Mouse (Mus musculus): ENCODE results near the gene Sfr1. TPM values are rescaled to one million over a fixed set of nuclear protein-coding genes. Genes with fewer than 3 reads are reported as not detected.

Sfr1 gene
- total RNA-seq, 4 experiments from 2014 or later: 88.3 to 92.5 (median 89.9) TPM

DNA sequence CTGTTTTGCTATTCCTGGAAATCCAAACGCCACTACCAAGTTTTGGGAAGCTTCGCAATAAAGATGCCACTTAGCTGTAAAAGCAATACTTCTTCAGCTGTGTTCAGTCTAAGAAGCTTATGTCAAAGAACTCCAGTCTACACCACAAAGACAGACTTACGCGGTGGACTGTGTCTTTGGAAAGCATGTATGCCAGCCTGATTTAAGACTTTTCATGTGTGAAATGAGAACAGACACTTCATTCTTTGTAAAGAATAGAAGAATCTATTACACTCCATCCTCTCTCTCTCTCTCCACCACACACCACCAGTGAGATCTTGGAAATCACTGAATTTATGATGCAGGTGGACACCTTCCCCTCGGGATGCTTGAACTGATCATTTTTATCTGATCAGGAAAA is 18.9 kb downstream of the Sfr1 start:
- no peak for DNase-seq (ENCODE audit: low spot score in 2 of 2)

GRCm38 (mm10) chr19:47752456-47752855 is 21.0 kb downstream of the Sfr1 start:
- no peak for DNase-seq (ENCODE audit: low spot score in 2 of 2)

GRCm38 (mm10) chr19:47753921-47754320 is 22.4 kb downstream of the Sfr1 start:
- DNase-seq (ENCODE audit: low spot score in 2 of 2): no peak

- no peak for DNase-seq (ENCODE audit: low spot score in 2 of 2)
Measured at GRCm38 (mm10) chr19:47754931-47755330, 23.4 kb downstream of the Sfr1 start.

- DNase-seq (ENCODE audit: low spot score in 2 of 2): no peak
Measured at GRCm38 (mm10) chr19:47755625-47756024, 24.1 kb downstream of the Sfr1 start.

DNA sequence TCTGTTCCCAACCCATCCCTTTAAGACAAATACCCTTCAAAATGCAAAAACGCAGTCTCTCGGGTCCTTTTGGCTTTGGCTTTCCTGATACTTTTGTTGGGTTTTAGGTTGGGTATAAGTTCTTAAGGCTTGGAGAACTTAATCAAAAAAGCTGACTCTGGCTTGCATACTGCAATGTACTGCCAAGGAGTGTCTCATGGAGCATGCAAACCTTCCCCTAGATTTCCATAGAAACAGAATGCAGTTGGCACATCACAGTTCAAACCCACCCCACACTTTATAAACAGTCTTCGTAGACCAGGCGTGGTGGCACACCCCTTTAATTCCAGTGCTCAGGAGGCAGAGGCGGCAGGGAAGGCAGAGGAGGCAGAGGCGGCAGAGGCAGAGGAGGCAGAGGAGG is 46.4 kb downstream of the Sfr1 start:
- no peak for DNase-seq (ENCODE audit: low spot score in 2 of 2)

DNA sequence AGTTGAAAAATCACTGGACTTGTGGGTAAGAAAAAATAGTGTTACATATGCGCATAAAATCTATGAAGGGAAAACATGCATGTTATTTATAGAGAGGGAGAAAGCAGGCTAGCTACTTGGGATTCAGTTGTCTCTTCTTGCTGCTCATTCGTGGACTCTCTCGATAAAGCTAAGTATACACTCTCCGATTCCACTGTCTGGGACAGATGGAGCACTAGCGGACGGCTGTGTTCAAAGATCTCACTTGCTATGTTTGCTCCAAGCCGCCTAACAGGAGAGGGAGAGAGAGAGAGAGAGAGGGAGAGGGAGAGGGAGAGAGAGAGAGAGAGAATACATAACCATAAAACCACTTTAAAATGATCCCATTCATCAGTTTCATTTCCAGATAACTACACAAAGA is 48.7 kb downstream of the Sfr1 start:
- DNase-seq (ENCODE audit: low spot score in 2 of 2): no peak

DNA sequence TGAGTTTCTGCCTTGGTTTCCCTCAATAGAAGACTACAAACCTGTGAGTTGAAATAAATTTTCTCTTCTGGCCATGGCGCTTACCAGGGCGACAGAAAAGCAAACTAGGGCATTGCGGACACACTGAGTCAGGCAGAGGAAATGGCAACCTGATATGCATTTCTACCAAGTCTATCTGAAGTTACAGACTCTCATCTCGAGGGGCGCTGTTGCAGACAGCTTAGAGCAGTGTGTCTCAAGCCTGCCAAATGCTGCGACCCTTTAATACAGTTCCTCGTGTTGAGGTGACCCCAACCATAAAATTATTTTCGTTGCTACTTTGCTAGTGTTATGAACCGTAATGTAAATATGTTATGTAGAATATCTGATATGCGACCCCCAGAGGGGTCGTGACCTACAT is 49.5 kb downstream of the Sfr1 start:
- no peak for DNase-seq (ENCODE audit: low spot score in 2 of 2)

DNA sequence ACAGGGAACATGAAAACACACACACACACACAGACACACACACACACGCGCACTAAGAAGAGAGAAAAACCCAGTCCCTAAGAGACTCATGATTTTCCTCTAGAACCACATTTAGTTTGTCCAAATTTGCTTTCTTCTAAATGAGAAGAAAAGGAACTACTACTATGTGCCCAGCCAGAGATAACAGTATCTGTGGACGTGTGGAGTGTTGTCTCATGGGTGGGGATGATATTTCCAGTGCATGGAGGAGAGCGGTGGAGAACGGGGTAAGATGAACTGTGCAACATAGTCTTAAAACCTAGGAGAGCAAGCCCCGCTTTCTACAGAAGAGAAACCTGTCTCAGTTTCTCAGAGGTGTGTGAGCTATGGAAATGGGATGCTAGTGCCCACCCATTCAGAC is 52.4 kb downstream of the Sfr1 start:
- DNase-seq (ENCODE audit: low spot score in 2 of 2): no peak

Small RNA genes lying within 50 kb of the gene (microRNA-seq; reads per million reads assigned to microRNA genes)
- 0 reads per million in 2 experiments for gene Mir8090

Other genes with a start within 250 kb of the Sfr1 start
- 10 to 100 TPM; 22.5 to 29.1 (median 25.3) TPM for gene Stn1, start 194.2 kb upstream of the Sfr1 start, total RNA-seq (2022)
- 10 to 100 TPM; 53.2 to 54.7 (median 54.1) TPM for gene Slk, start 152.0 kb upstream of the Sfr1 start, total RNA-seq (2022)
- under 1 TPM; 0.33 to 0.74 (median 0.47) TPM for gene Col17a1, start 39.6 kb upstream of the Sfr1 start, total RNA-seq (2022)
- 10 to 100 TPM; 47.5 to 55.8 (median 51.4) TPM for gene Gsto1, start 123.3 kb downstream of the Sfr1 start, total RNA-seq (2022)
- 1 to 10 TPM; 1.5 to 2.6 (median 2.2) TPM for gene Gsto2, start 133.9 kb downstream of the Sfr1 start, total RNA-seq (2022)
- 1 to 10 TPM in 2 of 4 experiments, under 1 TPM in 2; 0.46 to 1.2 (median 0.99) TPM for gene Cfap43, start 187.6 kb downstream of the Sfr1 start, total RNA-seq (2022)
- 1 to 10 TPM in 2 of 4 experiments, under 1 TPM in 2; 0.74 to 1.7 (median 1.2) TPM for gene Itprip, start 187.6 kb downstream of the Sfr1 start, total RNA-seq (2022)
- gene Cfap58, start 206.0 kb downstream of the Sfr1 start, total RNA-seq (2022): under 1 TPM; 0.15 to 0.39 (median 0.36) TPM